Mouse (Mus musculus): ENCODE measurements around the gene Ubxn2a.

- TF ChIP-seq CTCF (IDR thresholded peaks at IDR 0.05; ENCODE audit: control insufficient read depth, insufficient read depth, insufficient read length) (no peak), MYOD1 (IDR thresholded peaks at IDR 0.05; ENCODE audit: control insufficient read depth, insufficient read length, low read depth) (no peak)
These were observed 38.6 kb downstream of the Ubxn2a start for GRCm38 (mm10) chr12:4868924-4869323.
